ENCODE assay signal across 9 mouse cellular contexts in genomic region chr11:102607201-102607600, GRCm38 (mm10). TPM values are rescaled to one million over a fixed set of nuclear protein-coding genes. Genes with fewer than 3 reads are reported as not detected.
DNase-seq lines count a peak whose midpoint lies in the region; ATAC-seq lines count a peak whose summit lies in the region.
"Not testable (repeated sequence)": the region's sequence is repeated elsewhere in the genome, so short reads cannot be mapped to it uniquely, and the experiment has no call there.
"Had no signal": no experiment of that assay in that cellular context is flagged by ENCODE, and none has a peak within 500 bp of the region (broad histone marks: within the 10 kb centered on the region; RNA-seq: fewer than 3 reads in every experiment).

No protein-coding gene starts in this region.

- H3K4me1 ChIP-seq in embryonic facial prominence, embryonic 15.5 days: peaks cover 44% of the 10 kb centered on the region
- H3K4me1 ChIP-seq in hindbrain, embryonic 12.5 days: peaks cover 56% of the 10 kb centered on the region
- peaks cover 49% of the 10 kb centered on the region for H3K4me1 ChIP-seq in kidney, embryonic 14.5 days (ENCODE audit: control insufficient read depth, insufficient read depth, low read length)
- peaks cover 49% of the 10 kb centered on the region for H3K4me1 ChIP-seq in limb, embryonic 15.5 days
- peaks cover 53% of the 10 kb centered on the region for H3K4me1 ChIP-seq in midbrain, embryonic 12.5 days
- peaks cover 67% of the 10 kb centered on the region for H3K4me1 ChIP-seq in neural tube, embryonic 15.5 days

- not testable (repeated sequence) for H3K9me3 ChIP-seq in embryonic facial prominence, embryonic 15.5 days (replicated peaks); hindbrain, embryonic 12.5 days (replicated peaks); kidney, embryonic 14.5 days (ENCODE audit: control insufficient read depth, low read length); limb, embryonic 15.5 days; midbrain, embryonic 12.5 days; neural tube, embryonic 15.5 days (replicated peaks)

- peak overlapping the region; percentile 87 for H3K4me3 ChIP-seq in embryonic facial prominence, embryonic 15.5 days (replicated peaks)
- peak overlapping the region; percentile 73 for H3K4me3 ChIP-seq in hindbrain, embryonic 12.5 days
- peak overlapping the region; percentile 90 for H3K4me3 ChIP-seq in kidney, embryonic 14.5 days (ENCODE audit: low read length)
- H3K4me3 ChIP-seq in limb, embryonic 15.5 days: peak overlapping the region; percentile 84
- H3K4me3 ChIP-seq in midbrain, embryonic 12.5 days: peak overlapping the region; percentile 88
- H3K4me3 ChIP-seq in neural tube, embryonic 15.5 days (replicated peaks): peak overlapping the region; percentile 72

- peak overlapping the region; percentile 54; the same call in 1 of the 2 replicates for H3K9ac ChIP-seq in embryonic facial prominence, embryonic 15.5 days
- H3K9ac ChIP-seq in hindbrain, embryonic 12.5 days: peak overlapping the region; percentile 94
- peak overlapping the region; percentile 96 for H3K9ac ChIP-seq in kidney, embryonic 14.5 days (ENCODE audit: low read depth, low read length)
- H3K9ac ChIP-seq in limb, embryonic 15.5 days: peak overlapping the region; percentile 94
- H3K9ac ChIP-seq in midbrain, embryonic 12.5 days (replicated peaks): peak overlapping the region; percentile 97
- peak overlapping the region; percentile 12; the same call in 1 of the 2 replicates for H3K9ac ChIP-seq in neural tube, embryonic 15.5 days (replicated peaks)

- H3K27ac ChIP-seq in embryonic facial prominence, embryonic 15.5 days (replicated peaks): peak overlapping the region; percentile 99
- peak overlapping the region; percentile 60 for H3K27ac ChIP-seq in hindbrain, embryonic 12.5 days
- H3K27ac ChIP-seq in kidney, embryonic 14.5 days (ENCODE audit: low read depth, low read length): peak overlapping the region; percentile 89
- H3K27ac ChIP-seq in limb, embryonic 15.5 days: peak overlapping the region; percentile 99
- peak overlapping the region; percentile 49 for H3K27ac ChIP-seq in midbrain, embryonic 12.5 days (replicated peaks)
- peak overlapping the region; percentile 63; the same call in 1 of the 2 replicates for H3K27ac ChIP-seq in neural tube, embryonic 15.5 days (replicated peaks)

- DNase-seq in adipocyte (ENCODE audit: low spot score): peak; percentile 13
- DNase-seq in heart, adult 11 months: peak; percentile 88

- ATAC-seq in embryonic facial prominence, embryonic 15.5 days (ENCODE audit: insufficient number of reproducible peaks, low FRiP score, low TSS enrichment, low read depth); hindbrain, embryonic 12.5 days (ENCODE audit: low FRiP score); kidney, embryonic 14.5 days (ENCODE audit: low FRiP score, low TSS enrichment); limb, embryonic 15.5 days (ENCODE audit: insufficient number of reproducible peaks, low FRiP score, low TSS enrichment, low read depth); midbrain, embryonic 12.5 days (ENCODE audit: low FRiP score, low read depth); neural tube, embryonic 15.5 days (ENCODE audit: low FRiP score): not testable (repeated sequence)

- WGBS in embryonic facial prominence, embryonic 15.5 days: 1% methylated on average over 12 of the region's 12 CpGs
- WGBS in hindbrain, embryonic 12.5 days: 3% methylated on average over 12 of the region's 12 CpGs
- WGBS in kidney, embryonic 14.5 days: 2% methylated on average over 12 of the region's 12 CpGs
- WGBS in limb, embryonic 15.5 days: 1% methylated on average over 12 of the region's 12 CpGs
- under 1% methylated on average over 12 of the region's 12 CpGs for WGBS in midbrain, embryonic 12.5 days
- WGBS in neural tube, embryonic 15.5 days: 4% methylated on average over 12 of the region's 12 CpGs

- not testable (repeated sequence) for H3K36me3 ChIP-seq in embryonic facial prominence, embryonic 15.5 days; hindbrain, embryonic 12.5 days; kidney, embryonic 14.5 days (ENCODE audit: control insufficient read depth, insufficient read depth, low read length); limb, embryonic 15.5 days; midbrain, embryonic 12.5 days; neural tube, embryonic 15.5 days

- peak overlapping the region; percentile 72 for H3K4me2 ChIP-seq in embryonic facial prominence, embryonic 15.5 days (replicated peaks)
- H3K4me2 ChIP-seq in hindbrain, embryonic 12.5 days (replicated peaks): peak overlapping the region; percentile 79
- H3K4me2 ChIP-seq in kidney, embryonic 14.5 days (replicated peaks; ENCODE audit: low read depth, low read length): peak overlapping the region; percentile 71
- peak overlapping the region; percentile 63 for H3K4me2 ChIP-seq in limb, embryonic 15.5 days
- H3K4me2 ChIP-seq in midbrain, embryonic 12.5 days (replicated peaks): peak overlapping the region; percentile 86
- H3K4me2 ChIP-seq in neural tube, embryonic 15.5 days: peak overlapping the region; percentile 90

- not testable (repeated sequence) for H3K27me3 ChIP-seq in embryonic facial prominence, embryonic 15.5 days; kidney, embryonic 14.5 days (ENCODE audit: control insufficient read depth, insufficient read depth, low read length); limb, embryonic 15.5 days; neural tube, embryonic 15.5 days (replicated peaks)
- peaks cover 10% of the 10 kb centered on the region for H3K27me3 ChIP-seq in hindbrain, embryonic 12.5 days
- H3K27me3 ChIP-seq in midbrain, embryonic 12.5 days: peaks cover 23% of the 10 kb centered on the region

RNA-seq across cellular contexts. Expression of gene Fzd2, which starts 3.0 kb away (rescaled TPM):
- polyA plus RNA-seq in embryonic facial prominence, embryonic 15.5 days (2015; fragmentation: Nextera tagmentation; extraction: Ambion mirVana): 45.8 and 47.6 TPM in 2 replicates
- 39.9 and 40.8 TPM in 2 replicates for polyA plus RNA-seq in hindbrain, embryonic 12.5 days (2016; fragmentation: Nextera tagmentation; extraction: Ambion mirVana)
- polyA plus RNA-seq in kidney, embryonic 14.5 days (2014; fragmentation: Nextera tagmentation; extraction: Ambion mirVana): 41.7 and 49.7 TPM in 2 replicates
- 41.0 and 48.5 TPM in 2 replicates for polyA plus RNA-seq in limb, embryonic 15.5 days (2015; fragmentation: Nextera tagmentation; extraction: Ambion mirVana)
- polyA plus RNA-seq in midbrain, embryonic 12.5 days (2016; fragmentation: Nextera tagmentation; extraction: Ambion mirVana): 34.7 and 37.9 TPM in 2 replicates
- 8.0 and 10.8 TPM in 2 replicates for polyA plus RNA-seq in neural tube, embryonic 15.5 days (2015; fragmentation: Nextera tagmentation; extraction: Ambion mirVana)

RNA-seq across cellular contexts. Expression of gene Gm11627, which starts 27.9 kb away (rescaled TPM):
- 11.1 and 12.0 TPM in 2 replicates for polyA plus RNA-seq in embryonic facial prominence, embryonic 15.5 days (2015; fragmentation: Nextera tagmentation; extraction: Ambion mirVana)
- polyA plus RNA-seq in hindbrain, embryonic 12.5 days (2016; fragmentation: Nextera tagmentation; extraction: Ambion mirVana): 4.3 and 4.8 TPM in 2 replicates
- polyA plus RNA-seq in kidney, embryonic 14.5 days (2014; fragmentation: Nextera tagmentation; extraction: Ambion mirVana): 5.7 and 8.3 TPM in 2 replicates
- 10.7 and 11.3 TPM in 2 replicates for polyA plus RNA-seq in limb, embryonic 15.5 days (2015; fragmentation: Nextera tagmentation; extraction: Ambion mirVana)
- 8.3 and 10.5 TPM in 2 replicates for polyA plus RNA-seq in midbrain, embryonic 12.5 days (2016; fragmentation: Nextera tagmentation; extraction: Ambion mirVana)
- 6.6 and 7.1 TPM in 2 replicates for polyA plus RNA-seq in neural tube, embryonic 15.5 days (2015; fragmentation: Nextera tagmentation; extraction: Ambion mirVana)

RNA-seq across cellular contexts. Expression of gene Gpatch8, which starts 51.0 kb away (rescaled TPM):
- polyA plus RNA-seq in embryonic facial prominence, embryonic 15.5 days (2015; fragmentation: Nextera tagmentation; extraction: Ambion mirVana): 56.2 and 59.1 TPM in 2 replicates
- polyA plus RNA-seq in hindbrain, embryonic 12.5 days (2016; fragmentation: Nextera tagmentation; extraction: Ambion mirVana): 74.6 and 76.7 TPM in 2 replicates
- polyA plus RNA-seq in kidney, embryonic 14.5 days (2014; fragmentation: Nextera tagmentation; extraction: Ambion mirVana): 37.3 and 60.6 TPM in 2 replicates
- 46.2 and 56.5 TPM in 2 replicates for polyA plus RNA-seq in limb, embryonic 15.5 days (2015; fragmentation: Nextera tagmentation; extraction: Ambion mirVana)
- polyA plus RNA-seq in midbrain, embryonic 12.5 days (2016; fragmentation: Nextera tagmentation; extraction: Ambion mirVana): 72.0 and 78.5 TPM in 2 replicates
- polyA plus RNA-seq in neural tube, embryonic 15.5 days (2015; fragmentation: Nextera tagmentation; extraction: Ambion mirVana): 68.2 and 71.6 TPM in 2 replicates

RNA-seq across cellular contexts. Expression of gene Meioc, which starts 56.3 kb away (rescaled TPM):
- polyA plus RNA-seq in embryonic facial prominence, embryonic 15.5 days (2015; fragmentation: Nextera tagmentation; extraction: Ambion mirVana): 0.58 and 0.80 TPM in 2 replicates
- polyA plus RNA-seq in hindbrain, embryonic 12.5 days (2016; fragmentation: Nextera tagmentation; extraction: Ambion mirVana): 0.82 and 1.1 TPM in 2 replicates
- 0.40 and 1.4 TPM in 2 replicates for polyA plus RNA-seq in kidney, embryonic 14.5 days (2014; fragmentation: Nextera tagmentation; extraction: Ambion mirVana)
- 0.81 and 0.90 TPM in 2 replicates for polyA plus RNA-seq in limb, embryonic 15.5 days (2015; fragmentation: Nextera tagmentation; extraction: Ambion mirVana)
- polyA plus RNA-seq in midbrain, embryonic 12.5 days (2016; fragmentation: Nextera tagmentation; extraction: Ambion mirVana): 0.31 and 0.47 TPM in 2 replicates
- 0.19 and 0.27 TPM in 2 replicates for polyA plus RNA-seq in neural tube, embryonic 15.5 days (2015; fragmentation: Nextera tagmentation; extraction: Ambion mirVana)
- polyA plus RNA-seq: lung, adult 2 months had no signal

Comparison
In these comparisons a context has a peak if more than half of its experiments do, and no peak if none do; other contexts are left out.
1. H3K27ac ChIP-seq: peak in every context shown above with its lines; median percentile 99 in embryonic facial prominence, embryonic 15.5 days; 99 in limb, embryonic 15.5 days; 89 in kidney, embryonic 14.5 days; 63 in neural tube, embryonic 15.5 days; 60 in hindbrain, embryonic 12.5 days; 49 in midbrain, embryonic 12.5 days.
2. H3K9ac ChIP-seq: peak in every context shown above with its lines; median percentile 97 in midbrain, embryonic 12.5 days; 96 in kidney, embryonic 14.5 days; 94 in hindbrain, embryonic 12.5 days; 94 in limb, embryonic 15.5 days; 54 in embryonic facial prominence, embryonic 15.5 days; 12 in neural tube, embryonic 15.5 days.